13 mouse cellular contexts compared by ENCODE assay signal in genomic region chr15:74455921-74456674, GRCm38 (mm10).
DNase-seq lines count a peak whose midpoint lies in the region; ATAC-seq lines count a peak whose summit lies in the region.
"Had no signal": no experiment of that assay in that cellular context is flagged by ENCODE, and none has a peak within 500 bp of the region (broad histone marks: within the 10 kb centered on the region; RNA-seq: fewer than 3 reads in every experiment).

No protein-coding gene starts in this region.

- ATAC-seq in hindbrain, embryonic 16.5 days = no peak
- no peak for ATAC-seq in midbrain, embryonic 15.5 days (replicated peaks)

- no peaks in the 10 kb centered on the region for H3K36me3 ChIP-seq in hindbrain, embryonic 10.5 days
- no peaks in the 10 kb centered on the region for H3K36me3 ChIP-seq in hindbrain, embryonic 16.5 days (ENCODE audit: control insufficient read depth, insufficient read depth, low read length)
- H3K36me3 ChIP-seq in midbrain, embryonic 15.5 days (replicated peaks) = no peaks in the 10 kb centered on the region
- H3K36me3 ChIP-seq: heart, embryonic 15.5 days; kidney, embryonic 15.5 days had no signal

- H3K4me2 ChIP-seq in hindbrain, embryonic 16.5 days (ENCODE audit: low read length) = no peak overlapping the region
- no peak overlapping the region for H3K4me2 ChIP-seq in midbrain, embryonic 15.5 days
- H3K4me2 ChIP-seq: heart, embryonic 15.5 days; kidney, embryonic 15.5 days had no signal

- H3K9me3 ChIP-seq in hindbrain, embryonic 10.5 days = no peaks in the 10 kb centered on the region
- no peaks in the 10 kb centered on the region for H3K9me3 ChIP-seq in hindbrain, embryonic 16.5 days (ENCODE audit: control insufficient read depth, low read length)
- H3K9me3 ChIP-seq in midbrain, embryonic 15.5 days = no peaks in the 10 kb centered on the region
- H3K9me3 ChIP-seq: heart, embryonic 15.5 days; kidney, embryonic 15.5 days had no signal

- H3K27me3 ChIP-seq in hindbrain, embryonic 10.5 days (ENCODE audit: insufficient read depth, poor library complexity, severe bottlenecking) = no peaks in the 10 kb centered on the region
- no peaks in the 10 kb centered on the region for H3K27me3 ChIP-seq in hindbrain, embryonic 16.5 days (replicated peaks; ENCODE audit: control insufficient read depth, insufficient read depth, low read length)
- H3K27me3 ChIP-seq in midbrain, embryonic 15.5 days (replicated peaks) = no peaks in the 10 kb centered on the region
- H3K27me3 ChIP-seq: CH12.LX; kidney, embryonic 15.5 days had no signal

- H3K9ac ChIP-seq in hindbrain, embryonic 16.5 days (ENCODE audit: low read depth, low read length) = no peak overlapping the region
- no peak overlapping the region for H3K9ac ChIP-seq in midbrain, embryonic 15.5 days
- H3K9ac ChIP-seq: heart, embryonic 15.5 days; kidney, embryonic 15.5 days had no signal

- WGBS in hindbrain, embryonic 10.5 days = 69% methylated on average over 11 of the region's 11 CpGs
- 57% methylated on average over 11 of the region's 11 CpGs for WGBS in hindbrain, embryonic 16.5 days
- 26% methylated on average over 11 of the region's 11 CpGs for WGBS in large intestine, adult 2 months
- WGBS in midbrain, embryonic 15.5 days = 69% methylated on average over 11 of the region's 11 CpGs

- peak; percentile 12 for DNase-seq in hindbrain, embryonic 10.5 days (ENCODE audit: low spot score)
- DNase-seq in embryo, embryonic 10.5 days (ENCODE audit: low spot score) = peak; percentile 58
- peak; percentile 18 to 38 for DNase-seq in gastrocnemius, adult 8-10 months (ENCODE audit: low spot score in 2 of 2)
- DNase-seq in large intestine, adult 2 months (ENCODE audit: low read depth, low spot score) = peak; percentile 85
- DNase-seq in left cerebral cortex, adult 18-20 months (ENCODE audit: low spot score in 2 of 2) = no peak
- DNase-seq in c-Kit-positive CD71-positive TER-119-positive erythroid progenitor cells, embryonic 14.5 days (ENCODE audit: low spot score) = no peak
- DNase-seq: thymus, adult 18-20 months had no signal

- peaks cover 14% of the 10 kb centered on the region; the same call in 1 of the 2 replicates for H3K4me1 ChIP-seq in hindbrain, embryonic 10.5 days (replicated peaks)
- H3K4me1 ChIP-seq in hindbrain, embryonic 16.5 days (ENCODE audit: control insufficient read depth, insufficient read depth, low read depth, low read length) = no peaks in the 10 kb centered on the region
- peaks cover 13% of the 10 kb centered on the region for H3K4me1 ChIP-seq in midbrain, embryonic 15.5 days
- H3K4me1 ChIP-seq: kidney, embryonic 15.5 days had no signal

- no peak overlapping the region for H3K27ac ChIP-seq in hindbrain, embryonic 10.5 days
- no peak overlapping the region for H3K27ac ChIP-seq in hindbrain, embryonic 16.5 days (ENCODE audit: low read depth, low read length)
- no peak overlapping the region for H3K27ac ChIP-seq in midbrain, embryonic 15.5 days
- H3K27ac ChIP-seq: heart, embryonic 15.5 days; kidney, embryonic 15.5 days; macrophage had no signal

- no peak overlapping the region for H3K4me3 ChIP-seq in hindbrain, embryonic 10.5 days
- H3K4me3 ChIP-seq in hindbrain, embryonic 16.5 days (ENCODE audit: low read length) = no peak overlapping the region
- no peak overlapping the region for H3K4me3 ChIP-seq in midbrain, embryonic 15.5 days
- H3K4me3 ChIP-seq: heart, embryonic 15.5 days; kidney, embryonic 15.5 days had no signal

Comparison
In these comparisons a context has a peak if more than half of its experiments do, and no peak if none do; other contexts are left out.
1. DNase-seq: peak in hindbrain, embryonic 10.5 days (single experiment), embryo, embryonic 10.5 days (single experiment), gastrocnemius, adult 8-10 months (2 of 2) and large intestine, adult 2 months (single experiment); none in left cerebral cortex, adult 18-20 months (0 of 2) and c-Kit-positive CD71-positive TER-119-positive erythroid progenitor cells, embryonic 14.5 days (single experiment).